Mouse (Mus musculus) hindlimb bud, embryonic 11.5 days (tissue): ENCODE results near the gene Paqr6.
"Not testable (repeated sequence)": the region's sequence is repeated elsewhere in the genome, so short reads cannot be mapped to it uniquely, and the experiment has no call there.

Source experiments
- DNase-seq: peaks from one replicate; pipeline ENCODE4 v3.0.0-alpha.2; 2012; ENCODE audit warnings: low read depth, low spot score; ENCODE audit errors: extremely low spot score

Gene Paqr6

DNA sequence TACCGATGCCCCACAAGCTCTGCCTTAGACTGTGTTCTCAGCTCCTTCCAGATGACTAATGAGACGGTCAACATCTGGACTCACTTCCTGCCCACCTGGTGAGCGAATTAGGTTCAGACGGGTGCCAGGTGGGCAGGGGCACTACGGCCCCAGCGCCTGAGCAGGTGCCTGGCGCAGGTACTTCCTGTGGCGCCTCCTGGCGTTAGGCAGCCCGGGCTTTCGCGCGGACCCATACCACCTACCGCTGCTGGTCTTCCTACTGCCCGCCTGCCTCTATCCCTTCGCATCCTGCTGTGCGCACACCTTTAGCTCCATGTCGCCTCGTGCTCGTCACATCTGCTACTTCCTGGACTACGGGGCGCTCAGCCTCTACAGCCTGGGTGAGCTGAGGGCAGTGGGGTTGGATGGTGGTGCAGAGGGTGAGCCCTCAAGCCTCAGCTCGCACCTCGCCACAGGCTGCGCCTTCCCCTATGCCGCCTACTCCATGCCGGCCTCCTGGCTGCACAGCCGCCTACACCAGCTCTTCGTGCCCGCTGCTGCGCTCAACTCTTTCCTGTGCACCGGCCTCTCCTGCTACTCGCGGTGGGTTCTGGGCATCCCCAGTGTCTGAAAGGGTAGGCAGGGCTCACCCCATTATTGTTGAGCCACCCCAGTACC, 1.4 kb downstream of the Paqr6 start:
- no peak for DNase-seq

DNA sequence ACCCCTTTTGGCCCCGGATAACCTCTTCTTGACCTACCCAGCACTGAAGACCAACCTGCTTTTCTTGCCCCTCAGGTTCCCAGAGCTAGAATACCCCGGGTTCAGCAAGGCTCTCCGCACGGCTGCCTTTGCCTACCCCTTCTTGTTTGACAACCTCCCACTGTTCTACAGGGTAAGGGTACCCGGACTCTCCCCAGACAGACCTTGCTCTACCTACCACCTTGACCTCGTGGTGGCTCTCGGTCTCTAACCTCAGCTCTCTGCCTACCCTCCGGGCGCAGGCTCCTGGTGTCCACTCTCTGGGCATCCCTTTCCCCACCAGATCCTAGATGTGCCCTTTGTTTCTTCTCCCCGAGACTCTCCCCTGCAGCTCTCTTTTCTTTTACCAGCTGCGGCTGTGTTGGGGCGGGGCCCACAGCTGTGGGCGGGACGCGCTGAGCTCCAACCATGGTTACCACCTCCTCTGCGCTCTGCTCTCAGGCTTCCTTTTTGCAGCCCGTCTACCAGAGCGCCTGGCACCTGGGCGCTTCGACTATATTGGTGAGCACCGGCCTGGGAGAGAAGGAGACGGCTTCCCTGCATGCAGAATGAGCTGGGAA, 2.5 kb downstream of the Paqr6 start:
- not testable (repeated sequence) for DNase-seq

GRCm38 (mm10) chr3:88367517-88367916, 3.1 kb downstream of the Paqr6 start:
- DNase-seq, result not testable (repeated sequence)

GRCm38 (mm10) chr3:88368511-88368910, 4.1 kb downstream of the Paqr6 start:
- DNase-seq, result not testable (repeated sequence)

DNA sequence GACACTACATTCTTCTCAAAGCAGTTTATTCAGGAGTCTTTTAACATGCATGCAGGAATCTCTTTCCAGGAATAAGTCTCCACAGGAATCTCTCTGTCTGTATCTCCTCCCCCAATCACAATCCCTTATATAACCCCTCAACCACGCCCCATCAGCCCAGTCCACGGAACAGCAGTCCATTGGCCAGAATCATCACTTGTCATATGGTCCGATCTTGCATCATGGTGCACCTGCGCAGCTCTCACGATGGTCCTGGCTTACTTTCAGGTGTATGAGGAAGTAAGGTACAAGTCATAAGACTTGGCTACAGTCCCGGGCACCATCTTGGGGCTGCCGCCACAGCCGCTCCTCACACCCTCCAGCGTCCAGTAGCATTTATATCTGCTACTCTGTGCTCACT, 8.3 kb downstream of the Paqr6 start, which contains the start of gene Bglap3:
Gene Bglap3 (minus strand): TSS at position 101 of the 400 bp plus-strand sequence.
- not testable (repeated sequence) for DNase-seq

DNA sequence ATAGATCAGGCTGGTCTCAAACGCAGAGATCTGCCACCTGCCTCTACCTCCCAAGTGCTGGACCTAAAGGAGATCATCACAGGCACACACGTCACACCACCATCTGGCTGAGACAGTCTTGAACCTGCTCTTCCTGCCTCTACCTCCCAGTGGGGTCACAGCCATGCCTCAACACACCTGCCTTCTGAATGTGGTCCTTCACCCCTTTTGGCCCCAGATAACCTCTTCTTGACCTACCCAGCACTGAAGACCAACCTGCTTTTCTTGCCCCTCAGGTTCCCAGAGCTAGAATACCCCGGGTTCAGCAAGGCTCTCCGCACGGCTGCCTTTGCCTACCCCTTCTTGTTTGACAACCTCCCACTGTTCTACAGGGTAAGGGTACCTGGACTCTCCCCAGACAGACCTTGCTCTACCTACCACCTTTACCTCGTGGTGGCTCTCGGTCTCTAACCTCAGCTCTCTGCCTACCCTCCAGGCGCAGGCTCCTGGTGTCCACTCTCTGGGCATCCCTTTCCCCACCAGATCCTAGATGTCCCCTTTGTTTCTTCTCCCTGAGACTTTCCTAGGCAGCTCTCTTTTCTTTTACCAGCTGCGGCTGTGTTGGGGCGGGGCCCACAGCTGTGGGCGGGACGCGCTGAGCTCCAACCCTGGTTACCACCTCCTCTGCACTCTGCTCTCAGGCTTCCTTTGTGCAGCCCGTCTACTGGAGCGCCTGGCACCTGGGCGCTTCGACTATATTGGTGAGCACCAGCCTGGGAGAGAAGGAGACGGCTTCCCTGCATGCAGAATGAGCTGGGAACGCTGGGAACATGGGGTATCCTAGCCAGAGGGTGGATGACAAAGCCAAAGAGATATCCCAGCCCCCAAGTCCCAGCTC, 11.6 kb downstream of the Paqr6 start:
- not testable (repeated sequence) for DNase-seq

GRCm38 (mm10) chr3:88376644-88377043, 12.3 kb downstream of the Paqr6 start:
- not testable (repeated sequence) for DNase-seq

DNA sequence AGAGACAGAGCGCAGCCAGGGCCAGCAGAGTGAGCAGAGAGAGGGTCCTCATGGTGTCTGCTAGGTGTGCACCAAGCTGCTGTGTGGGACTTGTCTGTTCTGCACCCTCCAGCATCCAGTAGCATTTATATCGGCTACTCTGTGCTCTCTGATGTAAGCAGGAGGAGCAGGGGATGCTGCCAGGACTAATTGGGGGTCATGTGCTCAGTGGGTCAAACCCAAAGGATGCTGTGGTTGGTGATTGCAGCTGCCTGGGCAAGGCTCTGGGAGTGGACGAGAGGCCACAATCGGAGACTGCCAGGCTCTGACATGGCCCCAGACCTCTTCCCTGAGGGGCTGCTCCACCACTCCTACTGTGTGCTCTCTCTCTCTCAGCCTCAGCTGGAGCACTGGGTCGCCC, 14.2 kb downstream of the Paqr6 start, which contains the start of gene Bglap2:
Gene Bglap2 (minus strand): TSS at position 101 of the 400 bp plus-strand sequence.
- not testable (repeated sequence) for DNase-seq

GRCm38 (mm10) chr3:88381389-88382315, 17.3 kb downstream of the Paqr6 start:
- not testable (repeated sequence) for DNase-seq

DNA sequence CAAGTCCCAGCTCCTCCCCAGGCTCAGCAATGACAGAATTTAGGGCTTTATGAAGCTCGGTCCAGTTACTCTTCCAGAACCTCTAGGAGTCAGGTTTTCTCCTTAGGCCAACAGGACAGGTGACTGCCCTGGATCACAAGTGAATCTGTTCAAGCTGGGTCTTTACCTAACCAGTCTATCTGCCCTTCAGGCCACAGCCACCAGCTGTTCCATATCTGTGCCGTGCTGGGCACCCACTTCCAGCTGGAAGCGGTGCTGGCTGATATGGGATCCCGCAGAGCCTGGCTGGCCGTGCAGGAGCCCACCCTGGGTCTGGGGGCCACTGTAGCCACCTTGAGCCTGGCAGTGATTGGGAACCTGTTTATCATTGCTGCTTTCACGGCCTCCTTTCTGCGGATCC, 18.0 kb downstream of the Paqr6 start:
- not testable (repeated sequence) for DNase-seq

GRCm38 (mm10) chr3:88384364-88384763, 20.0 kb downstream of the Paqr6 start, which contains the start of gene Bglap:
Gene Bglap (minus strand): TSS chr3:88384464.
- DNase-seq, result no peak

DNA sequence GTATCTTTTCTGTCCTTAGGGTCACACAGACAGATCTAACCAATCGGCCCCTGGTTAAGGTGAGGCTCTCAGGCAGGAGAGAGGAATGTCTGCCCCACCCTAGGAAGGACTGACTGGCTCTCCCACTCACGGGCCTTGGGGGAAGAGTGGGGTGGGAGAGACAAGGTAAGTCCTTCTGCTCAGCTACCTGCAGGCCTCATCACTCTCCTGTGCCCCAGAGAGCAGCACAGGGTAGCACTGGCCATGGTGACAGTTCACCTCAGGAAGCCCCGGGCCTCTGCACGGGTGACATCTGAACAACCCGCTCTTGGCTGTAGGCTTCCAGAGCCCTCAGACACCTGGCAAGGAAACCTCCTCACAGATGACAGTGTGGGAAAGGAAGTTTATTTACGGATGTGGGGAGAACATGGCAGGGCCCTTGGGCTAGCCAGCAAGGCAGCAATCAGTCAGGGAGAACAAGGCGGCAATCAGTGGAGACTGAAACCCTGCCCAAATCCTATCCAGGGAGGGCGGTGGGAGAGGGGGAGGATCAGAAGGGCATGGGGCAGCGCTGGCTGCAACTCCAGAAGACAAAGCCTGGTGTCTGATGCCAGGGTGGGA, 29.5 kb downstream of the Paqr6 start:
- no peak for DNase-seq

DNA sequence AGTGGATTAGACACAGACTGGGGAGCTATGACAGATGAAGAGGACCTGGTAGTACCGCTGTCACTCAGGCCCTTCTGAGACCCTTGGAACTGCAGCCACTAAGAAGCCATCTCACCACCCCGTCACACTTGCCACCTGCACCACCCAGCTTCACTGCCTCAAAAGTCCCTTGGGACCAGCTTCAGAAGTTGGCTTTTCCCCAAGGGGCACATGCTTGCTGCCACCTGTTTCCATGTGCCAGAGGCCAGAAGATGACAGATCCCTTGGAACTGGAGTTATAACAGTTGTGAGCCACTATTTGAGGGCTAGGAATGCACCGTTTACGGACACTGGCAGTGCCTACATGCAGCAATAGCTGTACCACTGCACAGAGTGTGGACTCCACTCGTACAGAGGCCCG, 30.9 kb downstream of the Paqr6 start:
- no peak for DNase-seq

DNA sequence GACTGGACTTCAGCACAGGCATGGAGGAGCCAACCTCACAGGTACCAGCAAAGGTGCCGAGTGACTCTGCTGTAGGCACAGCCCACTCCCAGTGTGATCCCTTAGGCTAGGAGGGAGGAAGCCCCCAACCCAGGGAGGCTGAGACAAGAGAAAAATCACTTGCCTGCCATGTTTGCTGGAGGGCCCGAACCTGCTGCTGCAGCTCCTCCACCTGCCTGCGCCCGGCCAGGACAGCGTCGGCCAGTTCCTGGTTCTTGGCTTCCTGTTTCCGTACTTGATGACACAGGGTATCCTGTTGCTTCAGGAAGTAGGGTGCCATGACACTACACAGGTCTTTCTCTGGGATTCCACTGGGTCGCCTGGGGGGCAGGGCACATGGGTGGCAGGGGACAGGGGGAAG, 31.4 kb downstream of the Paqr6 start:
- no peak for DNase-seq

DNA sequence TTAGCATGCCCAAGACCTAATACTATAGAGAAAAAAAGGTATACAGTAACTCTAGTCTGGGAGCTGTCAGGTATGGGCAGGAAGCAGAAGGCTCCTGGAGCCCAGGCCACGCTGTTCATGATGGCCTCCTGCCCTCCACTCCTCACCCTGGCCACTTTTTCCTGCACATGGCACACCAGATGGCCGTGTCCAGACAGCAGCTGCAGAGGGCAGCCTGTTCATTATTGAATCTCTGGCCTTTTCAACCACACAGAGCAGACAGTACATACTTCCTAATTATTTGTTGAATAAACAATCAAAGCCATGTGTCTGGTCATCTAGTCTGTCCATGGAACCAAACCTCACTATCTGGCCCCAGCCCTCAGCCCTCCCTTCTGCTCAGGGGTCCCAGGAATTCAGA, 34.3 kb downstream of the Paqr6 start:
- DNase-seq, result no peak

- no peak for DNase-seq
These were observed 39.3 kb downstream of the Paqr6 start for GRCm38 (mm10) chr3:88403522-88404230.

GRCm38 (mm10) chr3:88407090-88407489, 42.7 kb downstream of the Paqr6 start:
- peak; percentile 75 for DNase-seq

GRCm38 (mm10) chr3:88407529-88407928, 43.1 kb downstream of the Paqr6 start:
- DNase-seq, result no peak

GRCm38 (mm10) chr3:88408953-88409352, 44.6 kb downstream of the Paqr6 start:
- DNase-seq, result no peak
